Mouse (Mus musculus) neural tube, embryonic 14.5 days (tissue): ENCODE data around the gene Camk2b. TPM values are rescaled to one million over a fixed set of nuclear protein-coding genes. Genes with fewer than 3 reads are reported as not detected.

Experiments used
- ATAC-seq: fragments of 200-750 bp; cut with Nextera tagmentation; 2 replicates; pipeline ENCODE4 v1.8.0; 2017; ENCODE audit warnings: low read depth, mild to moderate bottlenecking, moderate TSS enrichment, moderate library complexity
- H3K27ac ChIP-seq: fragments of 300-500 bp; sonication (generic); 2 replicates; pipeline ENCODE4 v1.5.1; 2014; ENCODE audit warnings: low read depth, mild to moderate bottlenecking, control low read depth, low read length, moderate library complexity, mixed read lengths
- H3K27me3 ChIP-seq: fragments of 300-500 bp; sonication (generic); 2 replicates; pipeline ENCODE4 v1.6.1; 2014; ENCODE audit warnings: low read length; ENCODE audit not compliant: control insufficient read depth, insufficient read depth
- H3K36me3 ChIP-seq: fragments of 300-500 bp; sonication (generic); 2 replicates; pipeline ENCODE4 v1.6.1; 2014; ENCODE audit warnings: low read length, mixed read lengths; ENCODE audit not compliant: control insufficient read depth, insufficient read depth
- H3K4me1 ChIP-seq: fragments of 300-500 bp; sonication (generic); 2 replicates; pipeline ENCODE4 v1.6.1; 2014; ENCODE audit warnings: low read length; ENCODE audit not compliant: control insufficient read depth, insufficient read depth
- H3K4me2 ChIP-seq: fragments of 300-500 bp; sonication (generic); 2 replicates; pipeline ENCODE4 v1.6.1; 2014; ENCODE audit warnings: mild to moderate bottlenecking, low read depth, low read length, control low read depth
- H3K4me3 ChIP-seq: fragments of 300-500 bp; sonication (generic); 2 replicates; pipeline ENCODE4 v1.5.1; 2014; ENCODE audit warnings: low read depth, low read length, control low read depth, mixed read lengths
- H3K9ac ChIP-seq: fragments of 300-500 bp; sonication (generic); replicated peaks from 2 replicates; pipeline ENCODE4 v1.6.1; 2014; ENCODE audit warnings: low read depth, mild to moderate bottlenecking, control low read depth, low read length, mixed read lengths
- H3K9me3 ChIP-seq: fragments of 300-500 bp; sonication (generic); 2 replicates; pipeline ENCODE4 v1.6.1; 2016; ENCODE audit warnings: low read length; ENCODE audit not compliant: control insufficient read depth
- WGBS: fragments of 180-500 bp; shearing (Covaris S2); extraction: QIAGEN DNeasy Blood & Tissue Kit; methylation state at CpG from one replicate; pipeline ENCODE4 v1.1.7; 2014; 5-methylcytosine and 5-hydroxymethylcytosine counted together
- polyA plus RNA-seq: library from polyadenylated mRNA; unstranded; fragments of >200 nt; fragmentation: Nextera tagmentation; extraction: Ambion mirVana; gene quantifications from 2 replicates; pipeline ENCODE4 v1.2.1, GENCODE M21; 2014

Camk2b gene
- polyA plus RNA-seq, 1 experiment from 2014 or later = 144 TPM

DNA sequence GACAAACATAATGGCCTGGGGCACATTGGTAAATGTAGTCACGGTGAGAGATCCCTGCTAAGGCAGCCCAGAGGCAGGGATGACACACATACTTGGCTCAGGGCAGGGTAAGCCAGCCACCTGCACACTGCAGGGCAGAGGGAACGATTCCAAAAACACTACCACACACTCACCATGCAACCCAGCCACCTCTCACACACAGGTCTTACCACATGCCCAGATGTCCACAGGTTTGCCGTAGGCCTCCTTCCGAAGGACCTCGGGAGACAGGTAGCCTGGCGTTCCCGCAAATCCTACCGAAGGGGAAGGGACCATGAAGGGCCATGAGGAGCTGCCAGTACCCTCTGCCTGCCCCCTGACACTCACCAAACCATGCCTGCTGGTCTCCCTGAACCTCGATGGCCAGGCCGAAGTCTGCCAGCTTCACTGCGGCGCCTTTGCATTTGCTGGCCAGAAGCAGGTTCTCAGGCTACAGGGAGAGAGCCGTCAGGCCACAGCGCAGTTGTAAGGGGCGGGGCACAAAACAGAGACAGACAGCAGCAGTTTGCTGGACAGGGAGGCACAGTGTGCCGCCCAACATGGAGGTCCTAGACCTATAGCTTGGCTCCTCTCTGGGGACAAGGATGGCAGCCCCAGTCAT is 76.1 kb downstream of the Camk2b start:
- Histone ChIP-seq H3K4me3 (no peak overlapping the region), H3K9ac (no peak overlapping the region), H3K4me2 (no peak overlapping the region), H3K27ac (no peak overlapping the region), H3K36me3 (0 out of 2 replicates have a peak, but pooled peaks cover 7% of the 10 kb centered on the region), H3K27me3 (no peaks in the 10 kb centered on the region), H3K9me3 (no peaks in the 10 kb centered on the region), H3K4me1 (no peaks in the 10 kb centered on the region)
- no peak for ATAC-seq
- 84% methylated on average over 16 of the region's 16 CpGs for whole genome bisulfite sequencing

DNA sequence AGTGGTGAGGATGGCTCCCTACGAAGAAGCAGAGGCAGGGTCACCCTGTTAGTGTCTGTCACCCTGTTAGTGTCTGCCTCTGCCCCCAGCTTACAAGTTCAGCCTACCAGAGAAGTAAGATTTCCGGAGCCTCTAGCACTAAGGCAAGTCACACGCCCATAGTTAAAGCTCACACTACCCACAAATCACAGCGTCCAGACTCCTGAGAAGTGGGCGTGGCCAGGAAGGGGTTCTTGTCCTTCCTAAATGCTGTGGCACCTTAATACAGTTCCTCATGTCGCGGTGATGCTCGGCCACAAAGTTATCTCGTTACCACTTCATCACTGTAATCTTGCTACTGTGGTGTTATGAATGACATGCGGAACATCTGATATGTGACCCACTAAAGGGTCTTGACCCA is 78.0 kb downstream of the Camk2b start:
- Histone ChIP-seq H3K9ac (no peak overlapping the region), H3K4me2 (no peak overlapping the region), H3K27me3 (no peaks in the 10 kb centered on the region), H3K4me1 (no peaks in the 10 kb centered on the region), H3K4me3 (no peak overlapping the region), H3K27ac (no peak overlapping the region), H3K9me3 (no peaks in the 10 kb centered on the region), H3K36me3 (0 out of 2 replicates have a peak, but pooled peaks cover 7% of the 10 kb centered on the region)
- 82% methylated on average over 10 of the region's 10 CpGs for WGBS
- ATAC-seq = no peak

DNA sequence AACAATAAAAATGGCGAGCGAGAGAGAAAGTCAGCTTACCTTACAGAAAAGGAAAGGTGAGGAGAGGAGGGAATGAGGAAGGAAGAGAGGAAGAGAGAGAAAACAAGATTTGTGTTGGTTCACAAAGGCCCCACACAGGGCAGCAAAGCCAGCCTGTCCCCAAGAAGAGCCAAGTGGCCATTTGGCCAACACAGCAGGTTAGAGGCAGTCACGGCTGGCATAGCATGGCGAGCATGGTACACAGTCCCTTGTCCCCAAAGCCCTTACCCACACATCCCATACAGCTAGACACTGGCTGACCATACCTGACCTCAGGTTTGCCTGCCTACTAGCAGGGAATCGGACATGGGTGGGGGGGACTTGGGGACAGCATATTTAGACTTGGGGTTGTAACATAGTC is 82.5 kb downstream of the Camk2b start:
- no peaks in the 10 kb centered on the region for H3K27me3 ChIP-seq
- H3K9me3 ChIP-seq = no peaks in the 10 kb centered on the region
- no peak overlapping the region for H3K27ac ChIP-seq
- no peak overlapping the region for H3K4me2 ChIP-seq
- H3K4me3 ChIP-seq = no peak overlapping the region
- no peaks in the 10 kb centered on the region for H3K4me1 ChIP-seq
- 93% methylated on average over 5 of the region's 5 CpGs for WGBS
- no peaks in the 10 kb centered on the region for H3K36me3 ChIP-seq
- no peak for ATAC-seq
- H3K9ac ChIP-seq = no peak overlapping the region

DNA sequence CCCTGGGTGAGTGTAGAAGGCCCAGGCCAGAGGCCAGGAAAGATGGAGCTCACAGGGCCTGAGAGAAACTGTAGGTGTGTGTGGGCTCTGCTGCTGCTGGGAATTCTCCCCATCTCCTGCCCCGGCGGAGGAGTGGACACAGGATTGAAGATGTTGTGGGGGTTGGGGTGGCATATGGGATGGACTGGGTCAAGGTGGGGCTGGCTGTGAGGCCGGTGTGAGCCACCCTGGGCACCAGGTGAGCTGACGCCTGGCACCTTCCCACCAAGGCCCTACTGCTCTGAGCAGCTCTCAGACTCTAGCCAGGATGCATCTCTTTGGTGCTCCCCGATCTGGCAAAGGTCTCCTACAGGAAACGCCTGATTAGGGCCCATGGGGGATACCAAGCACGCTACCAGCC is 84.8 kb downstream of the Camk2b start:
- no peaks in the 10 kb centered on the region for H3K9me3 ChIP-seq
- H3K4me1 ChIP-seq = no peaks in the 10 kb centered on the region
- no peaks in the 10 kb centered on the region for H3K27me3 ChIP-seq
- no peak overlapping the region for H3K9ac ChIP-seq
- no peak overlapping the region for H3K4me3 ChIP-seq
- H3K27ac ChIP-seq = no peak overlapping the region
- ATAC-seq = no peak
- H3K4me2 ChIP-seq = no peak overlapping the region
- WGBS = 97% methylated on average over 7 of the region's 7 CpGs
- H3K36me3 ChIP-seq = no peaks in the 10 kb centered on the region

DNA sequence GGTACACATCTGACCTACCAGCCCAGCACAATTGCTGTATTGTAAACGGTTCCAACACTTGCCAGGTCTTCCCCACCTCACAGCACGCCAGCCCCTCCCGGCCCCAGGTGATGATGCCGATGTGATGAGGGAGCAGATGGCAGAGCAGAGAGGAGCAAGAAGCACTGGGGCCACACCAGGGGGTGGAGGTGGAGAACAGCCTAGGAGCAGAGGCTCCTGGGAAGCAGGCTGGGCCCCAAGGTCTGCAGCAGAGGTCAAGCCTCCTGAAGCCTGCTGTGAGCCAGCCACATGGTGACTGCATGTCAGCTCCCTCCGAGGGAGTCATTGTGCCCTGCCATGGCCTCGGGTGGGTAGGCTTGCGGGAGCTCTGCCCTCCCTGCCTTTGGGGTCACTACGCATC is 85.6 kb downstream of the Camk2b start:
- no peak overlapping the region for H3K4me3 ChIP-seq
- no peaks in the 10 kb centered on the region for H3K27me3 ChIP-seq
- H3K4me2 ChIP-seq = no peak overlapping the region
- no peaks in the 10 kb centered on the region for H3K4me1 ChIP-seq
- WGBS = 79% methylated on average over 8 of the region's 8 CpGs
- H3K9me3 ChIP-seq = no peaks in the 10 kb centered on the region
- no peak overlapping the region for H3K27ac ChIP-seq
- ATAC-seq = no peak
- no peak overlapping the region for H3K9ac ChIP-seq
- no peaks in the 10 kb centered on the region for H3K36me3 ChIP-seq

DNA sequence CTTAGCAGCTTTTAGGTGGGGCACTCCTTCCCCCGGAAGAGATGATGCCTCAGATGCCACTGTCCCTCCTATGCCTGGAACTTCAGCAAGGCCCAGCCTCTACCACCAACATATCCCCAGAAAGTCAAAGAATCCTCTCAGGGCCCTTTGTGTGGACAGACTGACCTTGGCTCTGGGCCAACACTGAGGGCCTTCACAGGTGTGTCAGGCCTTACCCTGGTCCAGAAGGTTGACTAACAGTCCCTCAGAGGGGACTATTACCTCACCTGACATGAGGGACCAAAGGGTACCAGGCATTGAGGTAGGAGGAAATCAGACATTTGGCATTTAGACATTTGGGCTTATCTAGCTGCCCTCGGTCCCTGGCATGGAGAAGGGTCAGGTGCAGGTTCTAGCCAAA is 86.1 kb downstream of the Camk2b start:
- H3K27me3 ChIP-seq = no peaks in the 10 kb centered on the region
- H3K9ac ChIP-seq = no peak overlapping the region
- H3K27ac ChIP-seq = no peak overlapping the region
- H3K4me3 ChIP-seq = no peak overlapping the region
- 94% methylated on average over 2 of the region's 2 CpGs for WGBS
- ATAC-seq = no peak
- no peaks in the 10 kb centered on the region for H3K36me3 ChIP-seq
- no peaks in the 10 kb centered on the region for H3K4me1 ChIP-seq
- H3K9me3 ChIP-seq = no peaks in the 10 kb centered on the region
- H3K4me2 ChIP-seq = no peak overlapping the region

DNA sequence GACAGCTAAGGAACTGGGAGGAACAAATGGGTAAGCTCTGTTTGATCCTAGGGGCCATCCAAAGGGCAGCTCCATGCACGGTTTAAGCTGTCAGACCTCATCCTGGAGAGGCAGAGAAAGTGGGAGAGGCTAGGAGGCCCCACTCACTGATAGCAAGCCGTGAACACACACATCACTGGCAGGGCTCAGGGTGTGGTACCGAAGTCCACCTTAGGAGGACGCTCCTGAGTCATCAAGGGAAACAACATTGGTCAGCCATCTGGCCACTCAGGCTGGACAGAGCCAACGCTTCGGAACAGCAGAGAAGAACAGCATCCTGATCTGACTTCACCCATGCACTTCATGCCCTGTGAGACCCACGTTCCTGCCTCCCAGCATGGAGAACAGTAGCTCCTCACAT is 87.1 kb downstream of the Camk2b start:
- Histone ChIP-seq H3K27me3 (no peaks in the 10 kb centered on the region), H3K36me3 (no peaks in the 10 kb centered on the region), H3K4me2 (no peak overlapping the region), H3K4me3 (no peak overlapping the region), H3K27ac (no peak overlapping the region), H3K9ac (no peak overlapping the region), H3K4me1 (no peaks in the 10 kb centered on the region), H3K9me3 (no peaks in the 10 kb centered on the region)
- WGBS = 86% methylated on average over 7 of the region's 7 CpGs
- no peak for ATAC-seq

DNA sequence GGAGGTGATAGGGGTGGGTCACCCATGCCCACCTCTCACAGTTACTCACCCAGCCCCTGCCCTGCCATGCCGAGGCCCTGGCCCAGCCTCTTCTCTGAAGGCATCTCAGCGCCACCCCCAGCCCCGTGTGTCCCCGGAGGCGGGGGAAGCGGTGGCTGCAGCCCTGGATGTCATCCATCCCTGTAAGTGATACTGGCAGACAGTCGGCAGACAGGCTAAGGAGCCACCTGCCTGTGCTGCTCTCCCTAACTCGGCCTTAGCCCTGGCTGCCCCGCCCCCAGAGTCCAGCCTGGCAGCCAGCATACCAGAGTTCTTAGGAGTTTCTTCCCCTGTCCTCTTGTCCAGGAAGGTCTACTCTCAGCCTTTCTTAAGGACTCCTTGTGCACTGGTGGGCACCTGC is 90.1 kb downstream of the Camk2b start:
- H3K9ac ChIP-seq = no peak overlapping the region
- 0 out of 2 replicates have a peak, but pooled peaks cover 10% of the 10 kb centered on the region for H3K36me3 ChIP-seq
- no peaks in the 10 kb centered on the region for H3K4me1 ChIP-seq
- ATAC-seq = no peak
- H3K27me3 ChIP-seq = no peaks in the 10 kb centered on the region
- WGBS = 56% methylated on average over 9 of the region's 9 CpGs
- H3K9me3 ChIP-seq = no peaks in the 10 kb centered on the region
- no peak overlapping the region for H3K4me3 ChIP-seq
- no peak overlapping the region for H3K4me2 ChIP-seq
- no peak overlapping the region for H3K27ac ChIP-seq

DNA sequence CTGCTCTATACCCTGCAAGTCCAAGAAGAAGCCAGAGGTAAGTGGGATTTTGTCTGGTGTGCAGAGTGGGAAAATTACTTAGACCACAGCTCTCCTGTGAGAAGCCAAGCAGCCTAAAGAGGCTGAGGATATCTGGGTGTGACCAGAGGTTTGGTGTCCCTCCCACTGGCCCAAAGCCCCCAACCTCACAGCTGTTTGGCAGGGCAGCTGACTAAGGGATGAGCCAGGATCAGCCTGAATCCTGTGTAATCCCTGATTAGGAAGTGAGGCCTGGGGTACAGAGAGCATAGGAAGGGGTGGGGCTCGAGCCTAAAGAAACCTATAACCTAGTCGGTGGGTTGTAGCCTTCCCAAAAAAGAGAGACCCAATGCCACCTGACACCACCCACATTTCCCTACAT is 91.1 kb downstream of the Camk2b start:
- Histone ChIP-seq H3K36me3 (0 out of 2 replicates have a peak, but pooled peaks cover 11% of the 10 kb centered on the region), H3K4me1 (no peaks in the 10 kb centered on the region), H3K9me3 (no peaks in the 10 kb centered on the region), H3K27ac (no peak overlapping the region), H3K4me2 (no peak overlapping the region), H3K9ac (no peak overlapping the region), H3K4me3 (no peak overlapping the region), H3K27me3 (no peaks in the 10 kb centered on the region)
- ATAC-seq = no peak
- WGBS = 68% methylated on average over 2 of the region's 2 CpGs
